ENCODE assay signal across 8 mouse cellular contexts in the genomic region with DNA sequence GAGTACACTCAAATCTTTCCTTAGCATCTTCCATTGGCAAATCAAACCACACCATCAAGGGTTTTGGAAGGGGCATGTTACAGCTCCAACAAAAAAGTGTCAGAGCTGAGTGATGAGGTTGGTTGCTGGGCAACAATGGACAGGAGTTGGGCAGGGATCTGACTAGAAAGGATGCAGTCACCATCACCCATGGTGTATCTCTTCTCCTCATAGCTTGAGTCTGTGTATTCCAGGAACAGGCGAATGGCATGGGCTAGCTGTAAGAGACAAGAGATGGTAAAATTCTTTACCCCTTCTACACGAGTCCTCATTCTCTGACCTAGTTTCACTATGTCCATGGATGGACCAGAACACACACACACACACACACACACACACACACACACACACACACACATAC. TPM values are rescaled to one million over a fixed set of nuclear protein-coding genes. Genes with fewer than 3 reads are reported as not detected.
A peak's percentile ranks its signal among the peaks of the same experiment; 100 is the strongest.
DNase-seq lines count a peak whose midpoint lies in the region; ATAC-seq and TF ChIP-seq lines count a peak whose summit lies in the region.

No protein-coding gene starts in this region.

- no peaks in the 10 kb centered on the region for H3K36me3 ChIP-seq in liver, adult 2 months (ENCODE audit: control insufficient read depth, insufficient read depth, low read length)
- no peaks in the 10 kb centered on the region for H3K36me3 ChIP-seq in forebrain, embryonic 10.5 days (replicated peaks)
- no peaks in the 10 kb centered on the region for H3K36me3 ChIP-seq in intestine, embryonic 15.5 days
- no peaks in the 10 kb centered on the region for H3K36me3 ChIP-seq in myocyte (ENCODE audit: control insufficient read depth, insufficient read depth)

- peak overlapping the region; percentile 12; the same call in 1 of the 2 replicates for H3K9ac ChIP-seq in liver, adult 2 months (ENCODE audit: low read depth, low read length)
- H3K9ac ChIP-seq in intestine, embryonic 15.5 days = peak overlapping the region; percentile 28; the same call in 1 of the 2 replicates

- WGBS in liver, adult 2 months = 23% methylated on average over 2 of the region's 2 CpGs
- WGBS in forebrain, embryonic 10.5 days = 56% methylated on average over 2 of the region's 2 CpGs
- 60% methylated on average over 2 of the region's 2 CpGs for WGBS in intestine, embryonic 15.5 days

- TF ChIP-seq CTCF in liver, adult 2 months (IDR thresholded peaks at IDR 0.05; ENCODE audit: low read depth, low read length) = no peak

- H3ac ChIP-seq in myocyte (ENCODE audit: control insufficient read depth, insufficient read length) = no peak overlapping the region

- H3K4me2 ChIP-seq in intestine, embryonic 15.5 days (replicated peaks) = peak overlapping the region; percentile 66
- peak overlapping the region; percentile 71 for H3K4me2 ChIP-seq in myocyte (ENCODE audit: low read depth)

- H3K79me2 ChIP-seq in liver, adult 2 months (ENCODE audit: control insufficient read depth, insufficient read depth, low read length) = no peaks in the 10 kb centered on the region
- no peaks in the 10 kb centered on the region for H3K79me2 ChIP-seq in myocyte (ENCODE audit: control insufficient read depth, insufficient read depth)

- no peak for ATAC-seq in intestine, embryonic 15.5 days
- ATAC-seq in cerebellum, adult (ENCODE audit: insufficient number of reproducible peaks, low FRiP score, low TSS enrichment) = no peak
- no peak for ATAC-seq in megakaryocyte-erythroid progenitor cell, adult 5-6 weeks (replicated peaks; ENCODE audit: low FRiP score, low TSS enrichment, poor library complexity, severe bottlenecking)

- peak overlapping the region; percentile 25; the same call in 1 of the 2 replicates for H3K4me3 ChIP-seq in liver, adult 2 months (ENCODE audit: insufficient read depth, low read depth, low read length)
- peak overlapping the region; percentile 49 for H3K4me3 ChIP-seq in forebrain, embryonic 10.5 days
- peak overlapping the region; percentile 33 for H3K4me3 ChIP-seq in intestine, embryonic 15.5 days (replicated peaks)
- H3K4me3 ChIP-seq in myocyte = no peak overlapping the region

- no peaks in the 10 kb centered on the region for H3K27me3 ChIP-seq in liver, adult 2 months (ENCODE audit: control insufficient read depth, insufficient read depth, low read length)
- H3K27me3 ChIP-seq in forebrain, embryonic 10.5 days (ENCODE audit: poor library complexity, severe bottlenecking) = peaks cover 21% of the 10 kb centered on the region; the same call in 1 of the 2 replicates
- H3K27me3 ChIP-seq in intestine, embryonic 15.5 days (replicated peaks) = no peaks in the 10 kb centered on the region
- peaks cover 8% of the 10 kb centered on the region for H3K27me3 ChIP-seq in myocyte (ENCODE audit: control insufficient read depth, insufficient read depth, insufficient read length)

- no peaks in the 10 kb centered on the region for H3K9me3 ChIP-seq in forebrain, embryonic 10.5 days
- H3K9me3 ChIP-seq in intestine, embryonic 15.5 days = no peaks in the 10 kb centered on the region

- H3K27ac ChIP-seq in liver, adult 2 months (replicated peaks; ENCODE audit: insufficient read depth, low read depth, low read length) = peak overlapping the region; percentile 18
- H3K27ac ChIP-seq in forebrain, embryonic 10.5 days = peak overlapping the region; percentile 88
- H3K27ac ChIP-seq in intestine, embryonic 15.5 days = 0 out of 2 replicates have a peak overlapping the region, but pooled peaks have one; percentile 27

- H3K4me1 ChIP-seq in liver, adult 2 months (ENCODE audit: control insufficient read depth, insufficient read depth, low read length) = peaks cover 4% of the 10 kb centered on the region; the same call in 1 of the 2 replicates
- peaks cover 18% of the 10 kb centered on the region for H3K4me1 ChIP-seq in forebrain, embryonic 10.5 days
- H3K4me1 ChIP-seq in intestine, embryonic 15.5 days (replicated peaks) = 0 out of 2 replicates have a peak, but pooled peaks cover 5% of the 10 kb centered on the region

- DNase-seq in liver, adult 2 months (ENCODE audit: extremely low read depth, low read depth, low spot score) = no peak
- DNase-seq in liver = no peak
- no peak for DNase-seq in forebrain, embryonic 10.5 days (ENCODE audit: extremely low spot score, low spot score)
- DNase-seq in embryo, embryonic 9.5 days (ENCODE audit: extremely low spot score) = no peak

- no peak for TF ChIP-seq POLR2A in liver, adult 2 months (IDR thresholded peaks at IDR 0.05; ENCODE audit: extremely low read depth, insufficient read depth, low read length)
- TF ChIP-seq POLR2A in myocyte (IDR thresholded peaks at IDR 0.05; ENCODE audit: insufficient read length, low read depth) = no peak

TF ChIP-seq in myocyte, 11 proteins besides CTCF, POLR2A, EP300 and RAD21:
- TF ChIP-seq MYOG (IDR thresholded peaks at IDR 0.05; ENCODE audit: control insufficient read depth in 1 of 3, insufficient read depth in 1 of 3, insufficient read length in 2 of 3, low read depth in 2 of 3) = no peak
- no peak for TF ChIP-seq CEBPB (IDR thresholded peaks at IDR 0.05; ENCODE audit: insufficient read depth, poor library complexity, severe bottlenecking)
- no peak for TF ChIP-seq MYOD1 (IDR thresholded peaks at IDR 0.05; ENCODE audit: control insufficient read depth in 1 of 3, insufficient read length in 2 of 3, low read depth in 2 of 3)

RNA-seq across cellular contexts. Expression of a gene that starts 0.5 kb away (rescaled TPM):
- 69.8 and 99.1 TPM in 2 replicates for total RNA-seq in liver, adult 2 months (2014; rRNA removed)
- 108 and 130 TPM in 2 replicates for polyA plus RNA-seq in liver, adult 2 months (2012; rRNA removed)
- polyA plus RNA-seq in forebrain, embryonic 10.5 days (2016; fragmentation: Nextera tagmentation; extraction: Ambion mirVana) = 17.7 and 19.5 TPM in 2 replicates
- polyA plus RNA-seq in intestine, embryonic 15.5 days (2015; fragmentation: Nextera tagmentation; extraction: Ambion mirVana) = 26.1 and 32.5 TPM in 2 replicates
- polyA plus RNA-seq in myocyte (2012; fragmentation: generic; extraction: Trizol) = 0.50 TPM
- total RNA-seq in megakaryocyte-erythroid progenitor cell, adult 5-6 weeks (2014; fragmentation: Nextera tagmentation) = 0.62 and 6.3 TPM in 2 replicates
- 1.9 TPM in 1 of 2 replicates, not detected in the other for total RNA-seq in megakaryocyte-erythroid progenitor cell, adult 5-6 weeks (2017)

RNA-seq across cellular contexts. Expression of a gene that starts 12.4 kb away (rescaled TPM):
- total RNA-seq in liver, adult 2 months (2014; rRNA removed) = 96.1 and 97.1 TPM in 2 replicates
- polyA plus RNA-seq in liver, adult 2 months (2012; rRNA removed) = 138 and 146 TPM in 2 replicates
- 11.2 and 13.5 TPM in 2 replicates for polyA plus RNA-seq in forebrain, embryonic 10.5 days (2016; fragmentation: Nextera tagmentation; extraction: Ambion mirVana)
- polyA plus RNA-seq in intestine, embryonic 15.5 days (2015; fragmentation: Nextera tagmentation; extraction: Ambion mirVana) = 16.9 and 19.1 TPM in 2 replicates
- not detected for polyA plus RNA-seq in myocyte (2012; fragmentation: generic; extraction: Trizol)
- not detected in 2 replicates for total RNA-seq in megakaryocyte-erythroid progenitor cell, adult 5-6 weeks (2014; fragmentation: Nextera tagmentation)
- total RNA-seq in megakaryocyte-erythroid progenitor cell, adult 5-6 weeks (2017) = not detected in 2 replicates

RNA-seq across cellular contexts. Expression of a gene that starts 35.5 kb away (rescaled TPM):
- 17.9 and 21.8 TPM in 2 replicates for total RNA-seq in liver, adult 2 months (2014; rRNA removed)
- polyA plus RNA-seq in liver, adult 2 months (2012; rRNA removed) = 11.4 and 12.5 TPM in 2 replicates
- polyA plus RNA-seq in forebrain, embryonic 10.5 days (2016; fragmentation: Nextera tagmentation; extraction: Ambion mirVana) = 225 and 235 TPM in 2 replicates
- 173 and 186 TPM in 2 replicates for polyA plus RNA-seq in intestine, embryonic 15.5 days (2015; fragmentation: Nextera tagmentation; extraction: Ambion mirVana)
- polyA plus RNA-seq in myocyte (2012; fragmentation: generic; extraction: Trizol) = 25.4 TPM
- total RNA-seq in megakaryocyte-erythroid progenitor cell, adult 5-6 weeks (2014; fragmentation: Nextera tagmentation) = 233 and 255 TPM in 2 replicates
- total RNA-seq in megakaryocyte-erythroid progenitor cell, adult 5-6 weeks (2017) = 231 and 241 TPM in 2 replicates

RNA-seq across cellular contexts. Expression of a gene that starts 37.9 kb away (rescaled TPM):
- 34.1 and 107 TPM in 2 replicates for total RNA-seq in liver, adult 2 months (2014; rRNA removed)
- polyA plus RNA-seq in liver, adult 2 months (2012; rRNA removed) = 145 and 164 TPM in 2 replicates
- polyA plus RNA-seq in forebrain, embryonic 10.5 days (2016; fragmentation: Nextera tagmentation; extraction: Ambion mirVana) = not detected in 2 replicates
- polyA plus RNA-seq in intestine, embryonic 15.5 days (2015; fragmentation: Nextera tagmentation; extraction: Ambion mirVana) = 153 and 154 TPM in 2 replicates
- polyA plus RNA-seq in myocyte (2012; fragmentation: generic; extraction: Trizol) = not detected
- total RNA-seq in megakaryocyte-erythroid progenitor cell, adult 5-6 weeks (2014; fragmentation: Nextera tagmentation) = not detected in 2 replicates
- total RNA-seq in megakaryocyte-erythroid progenitor cell, adult 5-6 weeks (2017) = not detected in 2 replicates

RNA-seq across cellular contexts. Expression of a gene that starts 54.1 kb away (rescaled TPM):
- total RNA-seq in liver, adult 2 months (2014; rRNA removed) = under 0.01 TPM in 1 of 2 replicates, not detected in the other
- 0.06 and 0.07 TPM in 2 replicates for polyA plus RNA-seq in liver, adult 2 months (2012; rRNA removed)
- not detected in 2 replicates for polyA plus RNA-seq in forebrain, embryonic 10.5 days (2016; fragmentation: Nextera tagmentation; extraction: Ambion mirVana)
- polyA plus RNA-seq in intestine, embryonic 15.5 days (2015; fragmentation: Nextera tagmentation; extraction: Ambion mirVana) = 164 and 180 TPM in 2 replicates
- polyA plus RNA-seq in myocyte (2012; fragmentation: generic; extraction: Trizol) = not detected
- not detected in 2 replicates for total RNA-seq in megakaryocyte-erythroid progenitor cell, adult 5-6 weeks (2014; fragmentation: Nextera tagmentation)
- total RNA-seq in megakaryocyte-erythroid progenitor cell, adult 5-6 weeks (2017) = not detected in 2 replicates

Comparison
In these comparisons a context has a peak if more than half of its experiments do, and no peak if none do; other contexts are left out.
1. H3K27ac ChIP-seq: peak in every context shown above with its lines; median percentile 88 in forebrain, embryonic 10.5 days; 27 in intestine, embryonic 15.5 days; 18 in liver, adult 2 months.
2. RNA of a gene that starts 0.5 kb away (polyA plus RNA-seq): 108 to 130 TPM in liver, adult 2 months, 26.1 to 32.5 TPM in intestine, embryonic 15.5 days and 17.7 to 19.5 TPM in forebrain, embryonic 10.5 days; 0.50 TPM in myocyte (single experiment); every median in the first group is over 10 times any median in the second.
3. RNA of a gene that starts 12.4 kb away (polyA plus RNA-seq): 138 to 146 TPM in liver, adult 2 months, 16.9 to 19.1 TPM in intestine, embryonic 15.5 days and 11.2 to 13.5 TPM in forebrain, embryonic 10.5 days; not detected in myocyte (single experiment); every median in the first group is over 10 times any median in the second.